Mouse (Mus musculus): ENCODE data around the gene Blzf1.

The Blzf1 gene

GRCm38 (mm10) chr1:164317261-164317660 lies 10.0 kb upstream of the Blzf1 start:
- Histone ChIP-seq H3K27me3 (ENCODE audit: control insufficient read depth, insufficient read depth, low read length, poor library complexity, severe bottlenecking) (no peaks in the 10 kb centered on the region; the same call in 1 of the 2 replicates), H3K36me3 (ENCODE audit: control insufficient read depth, insufficient read depth, low read length, poor library complexity, severe bottlenecking) (0 out of 2 replicates have a peak, but pooled peaks cover 1% of the 10 kb centered on the region)
- no peak for DNase-seq (ENCODE audit: low read depth, low spot score)

DNA sequence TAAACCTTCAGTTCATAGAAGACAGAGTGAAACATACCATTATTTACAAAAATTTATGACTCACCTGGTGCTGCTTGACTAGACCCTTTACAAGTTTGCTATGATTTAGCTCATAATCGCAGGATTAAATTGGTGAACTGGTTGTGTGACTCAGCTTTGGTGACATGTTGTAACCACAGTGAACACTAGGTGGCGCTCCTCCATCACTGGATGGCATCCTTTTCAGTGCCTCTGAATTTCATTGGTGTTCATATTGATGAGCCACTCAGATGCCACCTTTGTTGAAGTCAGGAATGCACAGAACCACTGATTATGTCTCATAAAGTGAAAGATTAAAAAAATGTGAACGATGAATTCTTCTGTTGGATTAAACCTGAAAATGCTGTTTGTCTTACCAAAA lies 9.4 kb upstream of the Blzf1 start:
- Histone ChIP-seq H3K27me3 (ENCODE audit: control insufficient read depth, insufficient read depth, low read length, poor library complexity, severe bottlenecking) (no peaks in the 10 kb centered on the region; the same call in 1 of the 2 replicates), H3K36me3 (ENCODE audit: control insufficient read depth, insufficient read depth, low read length, poor library complexity, severe bottlenecking) (0 out of 2 replicates have a peak, but pooled peaks cover 1% of the 10 kb centered on the region)
- DNase-seq (ENCODE audit: low read depth, low spot score) = peak; percentile 86

GRCm38 (mm10) chr1:164315266-164315665 lies 8.0 kb upstream of the Blzf1 start:
- Histone ChIP-seq H3K36me3 (ENCODE audit: control insufficient read depth, insufficient read depth, low read length, poor library complexity, severe bottlenecking) (0 out of 2 replicates have a peak, but pooled peaks cover 1% of the 10 kb centered on the region), H3K27me3 (ENCODE audit: control insufficient read depth, insufficient read depth, low read length, poor library complexity, severe bottlenecking) (no peaks in the 10 kb centered on the region; the same call in 1 of the 2 replicates)
- DNase-seq (ENCODE audit: low read depth, low spot score) = peak; percentile 52

DNA sequence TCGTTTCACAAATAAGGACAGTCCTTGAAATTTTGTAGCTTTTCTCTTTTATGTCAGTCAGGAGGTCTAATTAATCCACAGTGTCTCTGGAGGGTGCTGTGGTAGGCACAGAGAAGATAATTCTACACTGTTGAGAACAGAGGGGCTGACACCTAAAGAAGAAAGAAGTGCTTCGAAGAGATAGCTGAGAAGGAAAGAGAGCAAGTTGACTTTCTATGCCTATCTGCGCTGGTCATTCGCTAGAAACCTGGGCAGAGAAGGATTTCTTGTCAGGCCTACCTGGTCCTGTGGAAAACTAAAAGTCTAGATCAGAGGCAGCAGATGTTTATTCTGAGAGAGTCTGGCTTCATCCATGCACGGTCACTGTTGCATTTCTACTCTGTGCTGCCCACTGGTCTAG lies 6.8 kb upstream of the Blzf1 start:
- DNase-seq (ENCODE audit: low read depth, low spot score) = no peak
- H3K27me3 ChIP-seq (ENCODE audit: control insufficient read depth, insufficient read depth, low read length, poor library complexity, severe bottlenecking) = no peaks in the 10 kb centered on the region
- H3K36me3 ChIP-seq (ENCODE audit: control insufficient read depth, insufficient read depth, low read length, poor library complexity, severe bottlenecking) = 0 out of 2 replicates have a peak, but pooled peaks cover 1% of the 10 kb centered on the region

DNA sequence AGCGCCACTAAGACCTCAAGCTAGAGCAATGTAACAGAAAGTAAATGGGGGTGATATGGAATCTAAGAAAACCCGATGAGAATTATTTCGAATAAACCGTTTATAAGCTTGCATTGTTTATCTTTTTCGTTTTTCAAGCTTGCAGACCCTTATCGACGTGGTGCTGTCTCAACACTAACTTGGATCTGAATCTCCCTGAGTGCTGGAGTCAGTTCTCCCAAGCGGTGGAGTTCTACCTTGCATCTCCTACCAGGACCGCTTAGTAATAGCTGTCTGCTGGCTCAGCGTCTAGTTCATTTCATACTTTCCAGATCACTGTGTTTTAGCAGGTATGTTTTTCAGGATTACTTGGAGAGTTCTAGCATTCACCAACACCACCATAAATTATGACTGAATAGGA lies 633 bp upstream of the Blzf1 start:
- no peaks in the 10 kb centered on the region; the same call in 1 of the 2 replicates for H3K36me3 ChIP-seq (ENCODE audit: control insufficient read depth, insufficient read depth, low read length, poor library complexity, severe bottlenecking)
- no peak for DNase-seq (ENCODE audit: low read depth, low spot score)
- no peaks in the 10 kb centered on the region for H3K27me3 ChIP-seq (ENCODE audit: control insufficient read depth, insufficient read depth, low read length, poor library complexity, severe bottlenecking)

- no peaks in the 10 kb centered on the region for H3K27me3 ChIP-seq (ENCODE audit: control insufficient read depth, insufficient read depth, low read length, poor library complexity, severe bottlenecking)
- peaks cover 7% of the 10 kb centered on the region for H3K36me3 ChIP-seq (ENCODE audit: control insufficient read depth, insufficient read depth, low read length, poor library complexity, severe bottlenecking)
- DNase-seq (ENCODE audit: low read depth, low spot score) = no peak
Observed at GRCm38 (mm10) chr1:164303821-164304220, 3.5 kb downstream of the Blzf1 start, which contains the start of gene Nme7. TSS of gene Nme7 (plus strand) at chr1:164304121.

DNA sequence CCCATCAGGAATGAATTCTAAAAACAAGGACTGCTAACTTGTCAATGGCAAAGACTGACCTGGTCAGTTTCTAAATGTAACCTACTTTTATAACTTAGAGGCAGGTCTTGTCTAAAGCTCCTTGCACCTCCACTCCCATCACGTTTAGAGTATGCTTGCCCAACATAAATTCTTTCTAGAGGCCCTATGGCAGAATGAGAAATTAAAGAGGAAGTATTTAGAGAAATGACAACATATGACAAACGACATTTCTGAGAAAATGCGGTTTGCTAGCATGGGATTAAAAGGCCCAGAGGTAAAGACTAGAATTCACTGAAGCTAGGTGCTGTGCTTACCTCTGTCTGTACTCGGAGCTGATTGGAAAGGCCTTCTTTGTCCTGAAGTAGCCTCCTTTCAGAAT lies 5.3 kb downstream of the Blzf1 start:
- no peaks in the 10 kb centered on the region for H3K27me3 ChIP-seq (ENCODE audit: control insufficient read depth, insufficient read depth, low read length, poor library complexity, severe bottlenecking)
- peaks cover 15% of the 10 kb centered on the region for H3K36me3 ChIP-seq (ENCODE audit: control insufficient read depth, insufficient read depth, low read length, poor library complexity, severe bottlenecking)
- no peak for DNase-seq (ENCODE audit: low read depth, low spot score)

DNA sequence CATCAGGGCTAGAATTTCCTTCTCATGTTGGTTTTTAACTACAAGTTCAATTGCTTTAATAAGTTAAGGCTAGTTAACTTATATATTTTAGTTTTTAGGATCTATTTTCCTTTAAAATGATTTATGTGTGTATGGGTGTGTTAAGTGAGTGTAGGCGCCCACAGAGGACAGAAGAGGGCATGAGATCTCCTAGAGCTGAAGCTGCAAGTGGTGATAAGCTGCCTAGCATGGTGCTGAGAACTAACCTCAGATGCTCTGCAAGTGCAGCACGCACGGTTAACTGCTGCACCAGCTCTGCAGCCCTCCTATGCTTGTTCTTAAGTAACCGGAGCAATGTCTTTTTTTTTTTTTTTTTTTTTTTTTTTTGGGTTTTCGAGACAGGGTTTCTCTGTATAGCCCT lies 10.8 kb downstream of the Blzf1 start:
- DNase-seq (ENCODE audit: low read depth, low spot score) = no peak
- peaks cover 24% of the 10 kb centered on the region for H3K36me3 ChIP-seq (ENCODE audit: control insufficient read depth, insufficient read depth, low read length, poor library complexity, severe bottlenecking)
- H3K27me3 ChIP-seq (ENCODE audit: control insufficient read depth, insufficient read depth, low read length, poor library complexity, severe bottlenecking) = no peaks in the 10 kb centered on the region

DNA sequence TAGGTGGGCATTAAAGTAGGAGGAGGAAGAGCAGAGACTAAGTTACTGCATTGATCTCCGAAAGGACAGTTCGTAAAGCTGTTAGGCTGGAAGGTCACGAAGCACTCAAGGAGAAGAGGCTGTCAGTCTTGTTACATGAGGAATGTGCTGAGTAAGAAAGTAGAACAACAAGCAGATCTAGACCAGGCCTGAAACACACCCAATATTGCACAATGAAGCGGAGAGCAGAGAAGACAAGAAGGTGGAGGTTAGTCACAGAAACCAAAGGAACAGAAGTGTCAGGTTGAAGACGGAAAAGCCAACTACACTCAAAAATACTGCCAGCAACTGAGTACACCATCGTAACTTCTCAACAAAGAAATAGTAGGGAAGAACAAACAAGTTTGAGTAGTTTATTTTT lies 13.2 kb downstream of the Blzf1 start:
- Histone ChIP-seq H3K27me3 (ENCODE audit: control insufficient read depth, insufficient read depth, low read length, poor library complexity, severe bottlenecking) (no peaks in the 10 kb centered on the region), H3K36me3 (ENCODE audit: control insufficient read depth, insufficient read depth, low read length, poor library complexity, severe bottlenecking) (peaks cover 26% of the 10 kb centered on the region)
- no peak for DNase-seq (ENCODE audit: low read depth, low spot score)

DNA sequence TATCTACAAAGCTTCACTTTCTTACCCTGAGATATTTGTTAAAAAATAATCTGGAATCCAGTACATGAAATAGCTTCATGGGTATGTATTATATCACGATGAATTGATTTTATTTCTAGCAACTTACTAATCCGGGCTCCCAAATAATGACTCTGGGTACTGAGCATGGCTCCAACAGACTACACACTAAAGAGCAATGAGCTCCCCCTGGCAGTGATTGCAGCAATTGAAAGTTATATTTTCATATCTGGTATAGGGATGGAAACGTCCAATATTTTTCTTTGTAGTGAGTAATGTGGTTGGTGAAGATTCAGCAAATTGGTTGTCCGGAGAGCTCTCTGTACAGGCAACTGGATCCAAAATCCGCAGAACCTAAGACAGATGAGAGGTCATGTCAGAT lies 15.2 kb downstream of the Blzf1 start:
- no peak for DNase-seq (ENCODE audit: low read depth, low spot score)
- Histone ChIP-seq H3K27me3 (ENCODE audit: control insufficient read depth, insufficient read depth, low read length, poor library complexity, severe bottlenecking) (no peaks in the 10 kb centered on the region), H3K36me3 (ENCODE audit: control insufficient read depth, insufficient read depth, low read length, poor library complexity, severe bottlenecking) (peaks cover 17% of the 10 kb centered on the region)

- H3K27me3 ChIP-seq (ENCODE audit: control insufficient read depth, insufficient read depth, low read length, poor library complexity, severe bottlenecking) = no peaks in the 10 kb centered on the region
- DNase-seq (ENCODE audit: low read depth, low spot score) = no peak
- peaks cover 13% of the 10 kb centered on the region for H3K36me3 ChIP-seq (ENCODE audit: control insufficient read depth, insufficient read depth, low read length, poor library complexity, severe bottlenecking)
Observed at GRCm38 (mm10) chr1:164287406-164287805, 19.9 kb downstream of the Blzf1 start.

GRCm38 (mm10) chr1:164284007-164284406 lies 23.3 kb downstream of the Blzf1 start:
- DNase-seq (ENCODE audit: low read depth, low spot score) = no peak
- Histone ChIP-seq H3K36me3 (ENCODE audit: control insufficient read depth, insufficient read depth, low read length, poor library complexity, severe bottlenecking) (0 out of 2 replicates have a peak, but pooled peaks cover 1% of the 10 kb centered on the region), H3K27me3 (ENCODE audit: control insufficient read depth, insufficient read depth, low read length, poor library complexity, severe bottlenecking) (no peaks in the 10 kb centered on the region)

- Histone ChIP-seq H3K27me3 (ENCODE audit: control insufficient read depth, insufficient read depth, low read length, poor library complexity, severe bottlenecking) (no peaks in the 10 kb centered on the region), H3K36me3 (ENCODE audit: control insufficient read depth, insufficient read depth, low read length, poor library complexity, severe bottlenecking) (0 out of 2 replicates have a peak, but pooled peaks cover 1% of the 10 kb centered on the region)
- no peak for DNase-seq (ENCODE audit: low read depth, low spot score)
Observed at GRCm38 (mm10) chr1:164279332-164279731, 28.0 kb downstream of the Blzf1 start.

DNA sequence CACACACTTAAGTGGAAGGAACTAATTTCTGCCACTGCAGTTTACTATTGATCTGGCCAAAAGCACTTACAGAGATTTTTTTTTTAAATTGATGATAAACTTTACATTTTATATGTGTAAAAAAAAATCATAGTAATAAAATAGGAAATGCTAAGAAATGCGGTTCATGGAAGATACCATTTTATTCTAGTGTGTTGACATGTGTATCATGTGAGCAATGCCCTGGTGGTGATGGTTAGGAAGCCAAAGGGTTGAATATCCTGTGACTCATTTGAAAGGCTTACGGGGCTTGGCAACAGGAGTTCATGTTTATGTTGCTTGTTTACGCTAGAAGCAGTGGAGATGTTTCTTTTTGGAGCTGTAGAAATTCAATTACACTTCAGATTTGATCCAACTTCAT lies 30.7 kb downstream of the Blzf1 start:
- DNase-seq (ENCODE audit: low read depth, low spot score) = no peak
- Histone ChIP-seq H3K36me3 (ENCODE audit: control insufficient read depth, insufficient read depth, low read length, poor library complexity, severe bottlenecking) (no peaks in the 10 kb centered on the region), H3K27me3 (ENCODE audit: control insufficient read depth, insufficient read depth, low read length, poor library complexity, severe bottlenecking) (no peaks in the 10 kb centered on the region)

GRCm38 (mm10) chr1:164275455-164275954 lies 31.8 kb downstream of the Blzf1 start, which contains the start of gene Ccdc181:
TSS of gene Ccdc181 (plus strand) at chr1:164275585.
- peak; percentile 95 for DNase-seq (ENCODE audit: low read depth, low spot score)
- Histone ChIP-seq H3K27me3 (ENCODE audit: control insufficient read depth, insufficient read depth, low read length, poor library complexity, severe bottlenecking) (no peaks in the 10 kb centered on the region), H3K36me3 (ENCODE audit: control insufficient read depth, insufficient read depth, low read length, poor library complexity, severe bottlenecking) (no peaks in the 10 kb centered on the region)

DNA sequence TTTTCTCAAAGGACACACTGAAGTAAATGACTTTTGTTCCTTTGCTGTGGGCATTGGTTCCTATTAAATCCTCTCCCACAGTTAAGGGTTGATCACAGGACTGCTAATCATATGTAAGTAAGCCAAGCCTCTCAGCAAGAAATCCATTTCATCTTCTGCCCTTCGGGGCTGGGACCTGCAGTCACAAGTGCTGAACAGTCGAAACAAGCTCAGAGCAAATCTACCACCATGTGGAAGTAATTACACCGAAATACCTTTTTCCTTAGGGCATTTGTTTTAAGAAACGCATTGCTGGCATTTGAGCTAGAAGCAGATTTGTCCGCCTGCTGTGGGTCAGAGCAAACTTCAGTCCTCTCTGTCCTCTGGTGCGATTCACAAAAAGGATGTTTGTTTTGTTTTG lies 33.6 kb downstream of the Blzf1 start:
- no peak for DNase-seq (ENCODE audit: low read depth, low spot score)
- no peaks in the 10 kb centered on the region for H3K27me3 ChIP-seq (ENCODE audit: control insufficient read depth, insufficient read depth, low read length, poor library complexity, severe bottlenecking)
- H3K36me3 ChIP-seq (ENCODE audit: control insufficient read depth, insufficient read depth, low read length, poor library complexity, severe bottlenecking) = no peaks in the 10 kb centered on the region

Data from splenic B cell, adult 2 months (primary cell).